Mouse (Mus musculus) intestine, embryonic 16.5 days (tissue): ENCODE results near the gene Eng. TPM values are rescaled to one million over a fixed set of nuclear protein-coding genes. Genes with fewer than 3 reads are reported as not detected.

ENCODE experiments used
- ATAC-seq: fragments of 200-750 bp; cut with Nextera tagmentation; 2 replicates; pipeline ENCODE4 v1.8.0; 2017; ENCODE audit warnings: moderate TSS enrichment, moderate library complexity
- H3K27ac ChIP-seq: fragments of 300-500 bp; sonication (generic); 2 replicates; pipeline ENCODE4 v1.5.1; 2014; ENCODE audit warnings: mild to moderate bottlenecking, low read length
- H3K27me3 ChIP-seq: fragments of 300-500 bp; sonication (generic); replicated peaks from 2 replicates; pipeline ENCODE4 v1.6.1; 2014; ENCODE audit warnings: low read length, control low read depth, mixed read lengths; ENCODE audit not compliant: control insufficient read depth, insufficient read depth
- H3K36me3 ChIP-seq: fragments of 300-500 bp; sonication (generic); 2 replicates; pipeline ENCODE4 v1.6.1; 2014; ENCODE audit warnings: low read length, control low read depth; ENCODE audit not compliant: control insufficient read depth, insufficient read depth
- H3K4me1 ChIP-seq: fragments of 300-500 bp; sonication (generic); 2 replicates; pipeline ENCODE4 v1.6.1; 2014; ENCODE audit warnings: low read length, control low read depth, mixed read lengths; ENCODE audit not compliant: control insufficient read depth, insufficient read depth
- H3K4me2 ChIP-seq: fragments of 300-500 bp; sonication (generic); 2 replicates; pipeline ENCODE4 v1.6.1; 2014; ENCODE audit warnings: low read depth, low read length, control low read depth
- H3K4me3 ChIP-seq: fragments of 300-500 bp; sonication (generic); 2 replicates; pipeline ENCODE4 v1.5.1; 2014; ENCODE audit warnings: mild to moderate bottlenecking, low read length
- H3K9ac ChIP-seq: fragments of 300-500 bp; sonication (generic); 2 replicates; pipeline ENCODE4 v1.6.1; 2014; ENCODE audit warnings: low read depth, low read length
- H3K9me3 ChIP-seq: fragments of 300-500 bp; sonication (generic); 2 replicates; pipeline ENCODE4 v1.6.1; 2016; ENCODE audit warnings: low read length, control low read depth; ENCODE audit not compliant: control insufficient read depth
- WGBS: fragments of 180-500 bp; shearing (Covaris S2); extraction: QIAGEN DNeasy Blood & Tissue Kit; methylation state at CpG from one replicate; pipeline ENCODE4 v1.1.7; 2014; 5-methylcytosine and 5-hydroxymethylcytosine counted together
- polyA plus RNA-seq: library from polyadenylated mRNA; unstranded; fragments of >200 nt; fragmentation: Nextera tagmentation; extraction: Ambion mirVana; gene quantifications from 2 replicates; pipeline ENCODE4 v1.2.1, GENCODE M21; 2015

Gene Eng
- polyA plus RNA-seq, 1 experiment from 2014 or later, result 66.8 TPM

DNA sequence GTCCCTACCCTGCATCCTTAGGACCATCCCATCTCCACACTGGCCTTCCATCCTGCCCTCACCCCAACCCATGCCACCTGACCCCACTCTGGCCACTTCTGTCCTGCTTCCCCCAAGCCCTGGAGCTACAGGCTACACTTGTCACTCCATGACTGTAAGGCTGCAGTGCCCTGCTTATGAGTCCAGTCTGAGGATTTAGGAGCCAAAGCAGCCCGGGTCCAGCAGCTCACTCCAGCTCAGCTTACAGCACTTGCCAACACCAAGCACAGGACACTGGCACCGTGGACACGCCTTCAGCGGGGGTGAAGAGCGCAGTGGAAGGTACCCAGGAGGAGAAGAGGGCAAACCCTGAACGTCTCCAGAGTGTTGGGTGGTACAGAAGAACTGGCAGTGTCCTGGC lies 60.6 kb downstream of the Eng start:
- H3K9ac ChIP-seq, result no peak overlapping the region
- no peaks in the 10 kb centered on the region for H3K27me3 ChIP-seq
- H3K4me1 ChIP-seq, result peaks cover 18% of the 10 kb centered on the region
- ATAC-seq, result no peak
- peaks cover 28% of the 10 kb centered on the region for H3K36me3 ChIP-seq
- 92% methylated on average over 6 of the region's 6 CpGs for WGBS
- H3K9me3 ChIP-seq, result no peaks in the 10 kb centered on the region
- H3K4me3 ChIP-seq, result no peak overlapping the region
- H3K27ac ChIP-seq, result no peak overlapping the region
- H3K4me2 ChIP-seq, result no peak overlapping the region

DNA sequence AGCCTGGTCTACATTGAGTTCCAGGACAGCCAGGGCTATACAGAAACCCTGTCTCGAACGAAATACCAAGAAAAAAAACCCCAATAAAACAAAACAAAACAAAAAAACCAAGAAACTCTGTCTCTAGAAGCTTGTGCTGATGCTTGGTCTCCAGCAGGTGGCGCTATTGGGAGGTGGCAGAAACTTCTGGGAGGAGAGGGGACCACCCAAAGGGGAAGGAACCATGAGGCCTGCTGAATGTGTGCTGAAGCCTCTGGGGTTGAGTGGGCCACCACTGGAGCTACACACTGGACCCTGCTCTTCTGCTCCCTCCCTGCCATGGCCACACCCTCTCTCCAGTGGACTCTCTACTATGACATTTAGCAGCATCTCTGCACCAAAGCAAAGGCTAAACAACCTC lies 62.2 kb downstream of the Eng start:
- WGBS, result 39% methylated on average over 3 of the region's 3 CpGs
- Histone ChIP-seq H3K27me3 (no peaks in the 10 kb centered on the region), H3K36me3 (peaks cover 28% of the 10 kb centered on the region), H3K4me3 (no peak overlapping the region), H3K4me1 (peaks cover 16% of the 10 kb centered on the region), H3K9me3 (no peaks in the 10 kb centered on the region), H3K27ac (no peak overlapping the region), H3K9ac (no peak overlapping the region), H3K4me2 (no peak overlapping the region)
- ATAC-seq, result no peak

- Histone ChIP-seq H3K4me3 (no peak overlapping the region), H3K27ac (no peak overlapping the region), H3K36me3 (peaks cover 24% of the 10 kb centered on the region), H3K4me2 (no peak overlapping the region), H3K27me3 (no peaks in the 10 kb centered on the region), H3K4me1 (peaks cover 19% of the 10 kb centered on the region), H3K9me3 (no peaks in the 10 kb centered on the region), H3K9ac (no peak overlapping the region)
- ATAC-seq, result no peak
- WGBS, result 91% methylated on average over 20 of the region's 20 CpGs
These were observed 63.2 kb downstream of the Eng start for GRCm38 (mm10) chr2:32709521-32710137.

GRCm38 (mm10) chr2:32710425-32710824 lies 64.0 kb downstream of the Eng start:
- no peaks in the 10 kb centered on the region for H3K27me3 ChIP-seq
- H3K4me2 ChIP-seq, result no peak overlapping the region
- 81% methylated on average over 5 of the region's 5 CpGs for WGBS
- no peaks in the 10 kb centered on the region for H3K9me3 ChIP-seq
- H3K27ac ChIP-seq, result no peak overlapping the region
- peaks cover 25% of the 10 kb centered on the region for H3K4me1 ChIP-seq
- H3K4me3 ChIP-seq, result no peak overlapping the region
- peaks cover 24% of the 10 kb centered on the region for H3K36me3 ChIP-seq
- no peak overlapping the region for H3K9ac ChIP-seq
- no peak for ATAC-seq

- Histone ChIP-seq H3K36me3 (peaks cover 15% of the 10 kb centered on the region), H3K27me3 (no peaks in the 10 kb centered on the region), H3K4me3 (peak overlapping the region; percentile 88), H3K9ac (peak overlapping the region; percentile 85), H3K4me2 (peak overlapping the region; percentile 77), H3K4me1 (peaks cover 25% of the 10 kb centered on the region), H3K9me3 (no peaks in the 10 kb centered on the region), H3K27ac (peak overlapping the region; percentile 96)
- WGBS, result 25% methylated on average over 9 of the region's 9 CpGs
- no peak for ATAC-seq
These were observed 65.1 kb downstream of the Eng start for GRCm38 (mm10) chr2:32711301-32712056.

- 0% methylated on average over 41 of the region's 41 CpGs for whole genome bisulfite sequencing
- Histone ChIP-seq H3K27ac (peak overlapping the region; percentile 96), H3K4me2 (peak overlapping the region; percentile 77), H3K4me1 (peaks cover 25% of the 10 kb centered on the region), H3K27me3 (no peaks in the 10 kb centered on the region), H3K36me3 (peaks cover 10% of the 10 kb centered on the region), H3K9ac (peak overlapping the region; percentile 85), H3K4me3 (peak overlapping the region; percentile 88), H3K9me3 (no peaks in the 10 kb centered on the region)
- peak; percentile 67 for ATAC-seq
These were observed 65.7 kb downstream of the Eng start for GRCm38 (mm10) chr2:32712108-32712551.

DNA sequence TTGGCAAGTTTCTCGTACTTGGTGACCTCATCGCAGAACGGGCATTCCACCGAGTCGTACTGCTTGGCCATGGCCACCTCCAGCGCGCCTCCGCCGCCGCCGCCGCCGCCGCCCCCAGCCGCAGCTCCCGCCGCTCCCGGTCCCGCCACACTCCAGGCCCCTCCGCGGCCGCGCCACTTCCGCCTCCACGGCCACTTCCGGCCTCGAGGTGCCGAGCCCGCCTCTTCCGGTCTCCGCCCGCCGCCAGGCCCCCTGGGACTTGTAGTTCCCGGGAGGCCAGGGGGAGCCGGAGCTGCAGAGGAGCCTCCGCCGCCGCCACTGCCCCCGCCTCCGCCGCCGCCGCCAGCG lies 66.2 kb downstream of the Eng start:
- Histone ChIP-seq H3K9ac (peak overlapping the region; percentile 85), H3K9me3 (no peaks in the 10 kb centered on the region), H3K4me1 (peaks cover 25% of the 10 kb centered on the region), H3K27me3 (no peaks in the 10 kb centered on the region), H3K4me2 (peak overlapping the region; percentile 65), H3K27ac (peak overlapping the region; percentile 96), H3K4me3 (peak overlapping the region; percentile 88), H3K36me3 (peaks cover 8% of the 10 kb centered on the region)
- WGBS, result under 1% methylated on average over 31 of the region's 44 CpGs
- ATAC-seq, result peak; percentile 91

DNA sequence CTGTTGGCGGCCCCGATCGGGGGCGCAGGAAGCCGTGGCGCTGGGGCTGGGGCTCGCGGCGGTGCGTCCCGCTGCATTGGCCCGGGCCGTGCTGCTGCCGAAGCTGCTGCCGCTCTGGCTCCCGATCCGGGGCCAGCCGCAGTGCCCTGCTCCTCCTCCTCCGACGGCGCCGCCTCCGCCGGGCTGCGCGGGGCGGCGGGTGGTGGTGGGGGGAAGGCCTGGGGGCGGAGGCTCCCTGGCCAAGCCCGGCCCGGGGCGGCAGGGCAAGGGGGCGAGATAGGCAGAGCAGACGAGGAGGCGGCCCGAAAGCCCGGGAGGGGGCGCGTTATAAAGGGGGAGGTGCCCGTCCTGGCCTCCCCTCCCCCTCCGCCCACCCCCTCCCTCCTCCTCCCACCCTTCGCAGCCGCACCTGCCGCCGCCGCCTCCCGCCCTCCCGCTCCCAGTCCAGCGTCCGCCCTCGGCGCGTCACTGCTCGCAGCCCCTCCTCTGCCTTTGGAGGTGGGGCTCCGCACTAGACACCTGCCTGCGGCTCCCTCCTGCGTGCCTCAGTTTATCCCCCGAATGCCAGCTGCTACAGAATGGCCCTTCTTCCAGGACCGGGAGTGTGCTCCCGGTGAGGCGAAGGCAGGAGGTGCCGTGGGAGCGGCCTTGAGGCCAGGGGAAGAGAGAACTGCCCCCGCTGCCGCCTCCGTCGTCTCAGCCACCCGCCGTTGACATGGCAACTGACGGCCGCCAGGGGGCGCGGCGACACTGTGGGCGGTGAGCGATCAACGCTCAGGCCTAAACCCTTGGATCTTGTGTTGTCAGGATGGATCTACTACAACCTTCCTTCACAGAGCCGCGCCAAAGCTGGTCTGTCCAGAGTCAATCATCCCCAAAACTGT lies 66.8 kb downstream of the Eng start, which contains the start of gene Cdk9:
TSS of gene Cdk9 (minus strand) at position 143 of the 884 bp plus-strand sequence.
- Histone ChIP-seq H3K36me3 (peaks cover 8% of the 10 kb centered on the region), H3K4me3 (peak within 1 kb of the TSS; percentile 88), H3K9me3 (no peaks in the 10 kb centered on the region), H3K27ac (peak within 1 kb of the TSS; percentile 96), H3K4me2 (peak within 1 kb of the TSS; percentile 77), H3K27me3 (no peaks in the 10 kb centered on the region), H3K4me1 (peaks cover 25% of the 10 kb centered on the region), H3K9ac (peak within 1 kb of the TSS; percentile 85)
- under 1% methylated on average over 59 of the region's 79 CpGs for WGBS
- ATAC-seq, result peak; percentile 88
